Mouse (Mus musculus) erythroblast, embryonic 14.5 days (primary cell): Measurements from ENCODE around the gene Csf2. TPM values are rescaled to one million over a fixed set of nuclear protein-coding genes. Genes with fewer than 3 reads are reported as not detected.

ENCODE experiments used
- H3K27me3 ChIP-seq: 2 replicates; pipeline ENCODE4 v1.6.1; 2012; ENCODE audit warnings: inconsistent platforms; ENCODE audit not compliant: control insufficient read depth
- H3K36me3 ChIP-seq: 2 replicates; pipeline ENCODE4 v1.6.1; 2012; ENCODE audit warnings: mild to moderate bottlenecking, inconsistent platforms; ENCODE audit not compliant: control insufficient read depth
- H3K4me1 ChIP-seq: 2 replicates; pipeline ENCODE4 v1.6.1; 2012; ENCODE audit warnings: inconsistent platforms; ENCODE audit not compliant: control insufficient read depth
- H3K4me3 ChIP-seq: replicated peaks from 2 replicates; pipeline ENCODE3; 2012; ENCODE audit warnings: moderate library complexity, mild to moderate bottlenecking, inconsistent platforms
- H3K9me3 ChIP-seq: 2 replicates; pipeline ENCODE4 v1.6.1; 2012; ENCODE audit warnings: low read length, inconsistent platforms, mixed read lengths; ENCODE audit not compliant: control insufficient read depth
- GATA1 ChIP-seq: IDR thresholded peaks from 2 replicates; pipeline ENCODE4 v1.6.1; 2012; ENCODE audit warnings: low read length, inconsistent platforms, mixed read lengths
- TAL1 ChIP-seq: IDR thresholded peaks from 3 replicates; pipeline ENCODE4 v1.6.1; 2012; ENCODE audit warnings: low read length, inconsistent platforms, mixed read lengths
- polyA plus RNA-seq: library from polyadenylated mRNA; stranded (reverse); fragments of >175 nt; gene quantifications from 2 replicates; pipeline ENCODE4 v1.2.3, GENCODE M21; 2012

Csf2 gene
- polyA plus RNA-seq, 1 experiment = not detected

GRCm38 (mm10) chr11:54201287-54201773 lies 48.1 kb downstream of the Csf2 start:
- Histone ChIP-seq H3K9me3 (no peaks in the 10 kb centered on the region), H3K27me3 (0 out of 2 replicates have a peak, but pooled peaks cover under 1% of the 10 kb centered on the region), H3K4me3 (no peak overlapping the region), H3K36me3 (no peaks in the 10 kb centered on the region), H3K4me1 (peaks cover 6% of the 10 kb centered on the region)
- TF ChIP-seq GATA1 = no peak
- TF ChIP-seq TAL1 = no peak

Other genes with a start within 250 kb of the Csf2 start
- gene Slc22a4, start 221.6 kb downstream of the Csf2 start, polyA plus RNA-seq = 10.1 and 12.5 TPM in 2 replicates
- 0.10 and 0.17 TPM in 2 replicates for gene Pdlim4, start 180.7 kb downstream of the Csf2 start, polyA plus RNA-seq
- not detected in 2 replicates for gene P4ha2, start 149.6 kb downstream of the Csf2 start, polyA plus RNA-seq
- gene Il3, start 17.6 kb upstream of the Csf2 start, polyA plus RNA-seq = not detected in 2 replicates
- 0.01 TPM in 2 replicates for gene Acsl6, start 54.1 kb upstream of the Csf2 start, polyA plus RNA-seq
- gene Meikin, start 121.0 kb upstream of the Csf2 start, polyA plus RNA-seq = not detected in 2 replicates
- 0.01 and 0.03 TPM in 2 replicates for gene Fnip1, start 188.5 kb upstream of the Csf2 start, polyA plus RNA-seq